Mouse (Mus musculus) erythroblast, embryonic 14.5 days (primary cell): ENCODE measurements around the gene Fam110c.

Experiments
- GATA1 ChIP-seq: IDR thresholded peaks from 2 replicates; pipeline ENCODE4 v1.6.1; 2012; ENCODE audit warnings: low read length, inconsistent platforms, mixed read lengths
- TAL1 ChIP-seq: IDR thresholded peaks from 3 replicates; pipeline ENCODE4 v1.6.1; 2012; ENCODE audit warnings: low read length, inconsistent platforms, mixed read lengths

DNA sequence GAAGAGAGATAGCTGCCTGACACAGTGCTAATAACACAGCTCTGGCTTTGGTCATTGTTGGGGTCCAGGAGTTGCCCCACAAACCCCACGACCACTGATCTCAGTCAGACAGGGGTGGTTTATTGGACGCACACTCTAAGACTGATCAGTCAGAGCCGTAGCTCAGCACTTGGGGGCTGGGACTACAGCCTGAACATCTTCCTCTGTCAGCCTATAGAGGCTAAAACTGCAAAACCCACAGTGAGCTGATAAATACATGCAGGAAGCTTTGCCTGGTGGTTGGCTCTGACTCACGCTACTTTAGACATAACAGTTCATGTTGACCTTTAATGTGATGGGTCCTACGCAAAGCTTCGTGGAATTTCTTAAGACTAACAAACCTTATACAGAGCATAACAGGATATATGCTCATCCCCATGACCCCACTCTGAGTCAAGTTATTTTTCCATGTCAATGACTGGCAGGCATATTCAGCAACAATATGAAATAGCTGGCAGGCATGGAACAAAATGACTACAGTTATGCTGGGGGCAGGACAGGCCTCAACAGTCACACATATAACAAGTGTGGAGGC is 17.3 kb upstream of the Fam110c start:
- no peak for TF ChIP-seq GATA1
- no peak for TF ChIP-seq TAL1
